Mouse (Mus musculus): ENCODE measurements around the gene Sv2a. TPM values are rescaled to one million over a fixed set of nuclear protein-coding genes. Genes with fewer than 3 reads are reported as not detected.
A peak's percentile ranks its signal among the peaks of the same experiment; 100 is the strongest.

Gene Sv2a
- polyA plus RNA-seq, 2 experiments, result 0.10 to 0.48 TPM

- peak overlapping the region; percentile 15 to 31; a peak in 2 of 4 replicates for H3K4me3 ChIP-seq (ENCODE audit: insufficient read depth in 1 of 2, low read depth in 2 of 2, low read length in 2 of 2)
- H3K27ac ChIP-seq, result peak overlapping the region; percentile 48
- H3K4me2 ChIP-seq (ENCODE audit: low read depth), result peak overlapping the region; percentile 81
- WGBS (ENCODE audit: insufficient replicate concordance), result 51% methylated on average over 2 of the region's 2 CpGs
- peaks cover 32 to 47% of the 10 kb centered on the region in 2 experiments for H3K4me1 ChIP-seq (replicated peaks; ENCODE audit: control insufficient read depth in 2 of 2, insufficient read depth in 2 of 2, low read length in 1 of 2)
- no peaks in the 10 kb centered on the region for H3K9me3 ChIP-seq (ENCODE audit: control insufficient read depth, low read length)
- TF ChIP-seq EP300 (IDR thresholded peaks at IDR 0.05; ENCODE audit: low read depth) (no peak), CTCF (IDR thresholded peaks at IDR 0.05; ENCODE audit: low read depth) (no peak)
- ATAC-seq (ENCODE audit: insufficient read depth) (no peak), DNase-seq (ENCODE audit: low read depth in 3 of 3, low spot score in 3 of 3) (no peak)
- H3K36me3 ChIP-seq (replicated peaks; ENCODE audit: control insufficient read depth, insufficient read depth, low read depth), result no peaks in the 10 kb centered on the region
- no peaks in the 10 kb centered on the region for H3K27me3 ChIP-seq (ENCODE audit: control insufficient read depth, insufficient read depth, low read length)
- H3K9ac ChIP-seq (replicated peaks), result peak overlapping the region; percentile 56
Measured at GRCm38 (mm10) chr3:96225421-96225820, 44.5 kb downstream of the Sv2a start.

- WGBS (ENCODE audit: insufficient replicate concordance), result 61% methylated on average over 8 of the region's 8 CpGs
- TF ChIP-seq CTCF (IDR thresholded peaks at IDR 0.05; ENCODE audit: low read depth) (no peak), EP300 (IDR thresholded peaks at IDR 0.05; ENCODE audit: low read depth) (no peak)
- Histone ChIP-seq H3K36me3 (replicated peaks; ENCODE audit: control insufficient read depth, insufficient read depth, low read depth) (no peaks in the 10 kb centered on the region), H3K9ac (replicated peaks) (no peak overlapping the region), H3K27ac (no peak overlapping the region), H3K9me3 (ENCODE audit: control insufficient read depth, low read length) (no peaks in the 10 kb centered on the region), H3K4me1 (replicated peaks; ENCODE audit: control insufficient read depth in 2 of 2, insufficient read depth in 2 of 2, low read length in 1 of 2) (peaks cover 32 to 45% of the 10 kb centered on the region in 2 experiments), H3K4me3 (ENCODE audit: insufficient read depth in 1 of 2, low read depth in 2 of 2, low read length in 2 of 2) (no peak overlapping the region), H3K27me3 (ENCODE audit: control insufficient read depth, insufficient read depth, low read length) (no peaks in the 10 kb centered on the region), H3K4me2 (ENCODE audit: low read depth) (no peak overlapping the region)
- no peak for DNase-seq (ENCODE audit: low read depth in 3 of 3, low spot score in 3 of 3)
- ATAC-seq (ENCODE audit: insufficient read depth), result no peak
Measured at GRCm38 (mm10) chr3:96226695-96227648, 46.0 kb downstream of the Sv2a start.

GRCm38 (mm10) chr3:96228828-96229227 is 47.9 kb downstream of the Sv2a start:
- Histone ChIP-seq H3K9ac (replicated peaks) (no peak overlapping the region), H3K4me3 (ENCODE audit: insufficient read depth in 1 of 2, low read depth in 2 of 2, low read length in 2 of 2) (no peak overlapping the region), H3K9me3 (ENCODE audit: control insufficient read depth, low read length) (no peaks in the 10 kb centered on the region), H3K4me2 (ENCODE audit: low read depth) (no peak overlapping the region), H3K36me3 (replicated peaks; ENCODE audit: control insufficient read depth, insufficient read depth, low read depth) (no peaks in the 10 kb centered on the region), H3K27ac (no peak overlapping the region), H3K4me1 (replicated peaks; ENCODE audit: control insufficient read depth in 2 of 2, insufficient read depth in 2 of 2, low read length in 1 of 2) (peaks cover 18 to 32% of the 10 kb centered on the region in 2 experiments), H3K27me3 (ENCODE audit: control insufficient read depth, insufficient read depth, low read length) (no peaks in the 10 kb centered on the region)
- no peak for DNase-seq (ENCODE audit: low read depth in 3 of 3, low spot score in 3 of 3)
- WGBS (ENCODE audit: insufficient replicate concordance), result 66% methylated on average over 2 of the region's 2 CpGs
- ATAC-seq (ENCODE audit: insufficient read depth), result no peak
- TF ChIP-seq EP300 (IDR thresholded peaks at IDR 0.05; ENCODE audit: low read depth), result no peak
- no peak for TF ChIP-seq CTCF (IDR thresholded peaks at IDR 0.05; ENCODE audit: low read depth)

- no peak overlapping the region for H3K9ac ChIP-seq (replicated peaks)
- no peak overlapping the region for H3K4me2 ChIP-seq (ENCODE audit: low read depth)
- WGBS (ENCODE audit: insufficient replicate concordance), result 34% methylated on average over 2 of the region's 2 CpGs
- H3K27me3 ChIP-seq (ENCODE audit: control insufficient read depth, insufficient read depth, low read length), result no peaks in the 10 kb centered on the region
- no peak overlapping the region for H3K27ac ChIP-seq
- TF ChIP-seq CTCF (IDR thresholded peaks at IDR 0.05; ENCODE audit: low read depth) (no peak), EP300 (IDR thresholded peaks at IDR 0.05; ENCODE audit: low read depth) (no peak)
- H3K36me3 ChIP-seq (replicated peaks; ENCODE audit: control insufficient read depth, insufficient read depth, low read depth), result no peaks in the 10 kb centered on the region
- ATAC-seq (ENCODE audit: insufficient read depth), result no peak
- no peak for DNase-seq (ENCODE audit: low read depth in 3 of 3, low spot score in 3 of 3)
- H3K4me3 ChIP-seq (ENCODE audit: insufficient read depth in 1 of 2, low read depth in 2 of 2, low read length in 2 of 2), result no peak overlapping the region
- H3K4me1 ChIP-seq (replicated peaks; ENCODE audit: control insufficient read depth in 2 of 2, insufficient read depth in 2 of 2, low read length in 1 of 2), result peaks cover 9 to 19% of the 10 kb centered on the region in 2 experiments
- H3K9me3 ChIP-seq (ENCODE audit: control insufficient read depth, low read length), result no peaks in the 10 kb centered on the region
Measured at GRCm38 (mm10) chr3:96230404-96230803, 49.5 kb downstream of the Sv2a start.

Data from liver, embryonic 14.5 days (tissue).